Mouse (Mus musculus) spleen, adult 2 months (tissue): ENCODE data around the gene Nrxn3. TPM values are rescaled to one million over a fixed set of nuclear protein-coding genes. Genes with fewer than 3 reads are reported as not detected.
A peak's percentile ranks its signal among the peaks of the same experiment; 100 is the strongest.

ENCODE experiments used
- DNase-seq, 2 experiments: peaks; one replicate each; pipeline versions ENCODE4 v3.0.0 to v3.0.0-alpha.2; 2012 to 2021; ENCODE audit warnings: low spot score in 2 of 2, low read depth in 1 of 2
- H3K27ac ChIP-seq: fragments of 200-500 bp; 2 replicates; pipeline ENCODE4 v1.5.1; 2012; ENCODE audit warnings: low read length, inconsistent platforms; ENCODE audit not compliant: insufficient read depth
- H3K27me3 ChIP-seq: fragments of 200-500 bp; 2 replicates; pipeline ENCODE4 v1.6.1; 2012; ENCODE audit warnings: mild to moderate bottlenecking, moderate library complexity, low read length, inconsistent platforms; ENCODE audit not compliant: control insufficient read depth, insufficient read depth
- H3K36me3 ChIP-seq: fragments of 200-500 bp; 2 replicates; pipeline ENCODE4 v1.6.1; 2012; ENCODE audit warnings: mild to moderate bottlenecking, low read length, inconsistent platforms; ENCODE audit not compliant: control insufficient read depth, insufficient read depth
- H3K4me1 ChIP-seq: fragments of 200-500 bp; 2 replicates; pipeline ENCODE4 v1.6.1; 2011; ENCODE audit warnings: inconsistent platforms; ENCODE audit not compliant: control insufficient read depth, insufficient read depth, insufficient read length
- H3K4me3 ChIP-seq: fragments of 200-500 bp; 2 replicates; pipeline ENCODE4 v1.5.1; 2011; ENCODE audit warnings: mild to moderate bottlenecking, inconsistent platforms; ENCODE audit not compliant: insufficient read depth, insufficient read length; ENCODE audit errors: extremely low read depth
- CTCF ChIP-seq: fragments of 200-500 bp; IDR thresholded peaks from 2 replicates; pipeline ENCODE4 v1.5.1; 2011; ENCODE audit warnings: mild to moderate bottlenecking, inconsistent platforms; ENCODE audit not compliant: insufficient read depth, insufficient read length, insufficient replicate concordance; ENCODE audit errors: extremely low read depth
- POLR2A ChIP-seq: fragments of 200-500 bp; IDR thresholded peaks from 2 replicates; pipeline ENCODE4 v1.6.1; 2011; ENCODE audit warnings: low read depth, low read length, inconsistent platforms
- WGBS: fragments of 180-500 bp; shearing (Covaris S2); methylation state at CpG from one replicate; pipeline ENCODE4 v1.1.7; 2018; 5-methylcytosine and 5-hydroxymethylcytosine counted together
- polyA plus RNA-seq: library from polyadenylated mRNA; depleted of rRNA; stranded (reverse); fragments of >200 nt; gene quantifications from 2 replicates; pipeline ENCODE4 v1.2.3, GENCODE M21; 2012

The Nrxn3 gene
- polyA plus RNA-seq, 1 experiment = not detected

- no peak for DNase-seq
- Histone ChIP-seq H3K36me3 (no peaks in the 10 kb centered on the region), H3K4me3 (no peak overlapping the region), H3K27me3 (no peaks in the 10 kb centered on the region), H3K27ac (no peak overlapping the region), H3K4me1 (no peaks in the 10 kb centered on the region)
- TF ChIP-seq CTCF (no peak), POLR2A (no peak)
- 55% methylated on average over 4 of the region's 4 CpGs for WGBS
Observed at GRCm38 (mm10) chr12:89290736-89291574, 568.3 kb downstream of the Nrxn3 start.

- TF ChIP-seq CTCF = peak; percentile 8; the same call in 1 of the 2 replicates
- TF ChIP-seq POLR2A = no peak
- peak in 1 of 2 experiments; percentile 4 for DNase-seq
- H3K27me3 ChIP-seq = no peaks in the 10 kb centered on the region
- H3K27ac ChIP-seq = no peak overlapping the region
- H3K4me3 ChIP-seq = no peak overlapping the region
- 47% methylated on average over 4 of the region's 4 CpGs for WGBS
- H3K36me3 ChIP-seq = no peaks in the 10 kb centered on the region
- H3K4me1 ChIP-seq = no peaks in the 10 kb centered on the region
Observed at GRCm38 (mm10) chr12:89302011-89302410, 579.3 kb downstream of the Nrxn3 start.

DNA sequence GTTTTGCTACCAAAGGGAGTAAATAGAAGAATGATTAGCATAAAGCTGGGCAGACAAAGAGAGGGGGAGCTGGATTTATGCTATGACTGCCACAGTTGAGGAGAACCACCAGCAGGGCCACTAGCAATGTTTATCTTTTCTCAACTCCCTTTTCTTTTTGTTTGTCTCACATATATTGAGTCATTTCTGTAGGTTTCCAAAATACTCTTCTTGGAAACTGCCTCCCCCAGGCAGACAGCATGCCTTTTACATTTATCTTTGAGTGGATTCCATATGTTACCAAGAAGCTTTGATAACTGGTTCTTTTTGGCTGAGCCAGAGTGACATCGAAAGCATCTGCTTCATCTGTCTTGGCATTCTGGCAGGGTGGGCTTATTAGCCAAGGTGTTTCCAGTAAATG, 587.5 kb downstream of the Nrxn3 start:
- 88% methylated on average over 1 of the region's 1 CpGs for WGBS
- no peak for DNase-seq
- Histone ChIP-seq H3K36me3 (no peaks in the 10 kb centered on the region), H3K4me1 (no peaks in the 10 kb centered on the region), H3K4me3 (no peak overlapping the region), H3K27ac (no peak overlapping the region), H3K27me3 (no peaks in the 10 kb centered on the region)
- TF ChIP-seq POLR2A (no peak), CTCF (no peak)

DNA sequence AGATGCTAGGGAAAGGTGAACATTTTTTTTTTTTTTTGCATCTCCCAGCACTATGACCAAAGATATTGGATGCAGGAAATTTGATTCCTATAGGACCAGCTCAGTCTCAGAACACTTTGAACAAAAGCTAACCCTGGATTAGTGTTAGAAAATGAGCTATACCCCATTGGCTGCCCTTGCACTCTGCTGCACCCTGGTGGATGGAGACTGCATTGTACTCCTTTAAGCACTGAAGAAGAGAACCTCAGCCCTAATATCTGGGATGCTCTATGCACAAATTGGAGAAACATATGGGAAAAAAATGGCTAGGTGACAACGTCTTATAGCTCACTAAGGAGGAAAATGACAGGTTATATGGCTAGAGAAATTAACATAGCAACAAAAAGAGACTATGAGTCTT, 589.9 kb downstream of the Nrxn3 start:
- TF ChIP-seq POLR2A (no peak), CTCF (no peak)
- no peak overlapping the region for H3K27ac ChIP-seq
- no peaks in the 10 kb centered on the region for H3K36me3 ChIP-seq
- H3K4me3 ChIP-seq = no peak overlapping the region
- no peaks in the 10 kb centered on the region for H3K4me1 ChIP-seq
- no peak for DNase-seq
- WGBS = 16% methylated on average over 1 of the region's 1 CpGs
- H3K27me3 ChIP-seq = no peaks in the 10 kb centered on the region

DNA sequence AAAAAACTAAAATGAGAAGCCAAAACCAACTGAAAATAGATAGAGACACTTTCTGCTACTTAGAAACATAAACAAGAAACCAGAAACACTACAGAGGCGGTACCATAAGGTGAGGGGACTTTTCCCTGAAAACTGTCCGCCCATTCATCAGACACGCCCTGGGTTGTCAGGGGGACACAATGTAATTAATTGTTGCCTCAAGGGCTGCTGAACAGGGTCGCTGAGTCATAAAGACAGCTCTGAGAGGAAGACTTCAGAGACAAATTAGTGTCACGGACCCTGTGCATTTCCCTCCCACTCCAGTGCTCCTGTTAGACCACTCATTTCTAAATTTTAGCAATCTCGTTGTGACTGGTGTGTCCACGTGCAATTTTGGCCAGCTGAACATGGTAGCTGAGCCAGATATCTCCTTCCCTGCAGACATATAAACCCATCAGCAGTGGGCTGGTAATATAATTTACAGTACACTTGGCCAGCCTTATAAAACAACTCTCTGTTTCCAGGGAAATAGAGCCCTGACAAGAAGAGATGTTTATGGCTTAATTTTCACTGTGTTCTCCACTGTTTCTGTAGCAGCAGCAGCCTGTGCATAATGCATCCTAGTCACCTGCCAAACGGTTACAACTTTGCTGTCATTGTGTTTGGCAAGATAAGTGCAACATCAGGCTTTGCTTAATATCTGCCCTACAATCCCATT, 603.3 kb downstream of the Nrxn3 start:
- 70% methylated on average over 8 of the region's 8 CpGs for WGBS
- TF ChIP-seq POLR2A (no peak), CTCF (no peak)
- Histone ChIP-seq H3K4me1 (no peaks in the 10 kb centered on the region), H3K36me3 (no peaks in the 10 kb centered on the region), H3K27ac (no peak overlapping the region), H3K27me3 (no peaks in the 10 kb centered on the region), H3K4me3 (no peak overlapping the region)
- no peak for DNase-seq

DNA sequence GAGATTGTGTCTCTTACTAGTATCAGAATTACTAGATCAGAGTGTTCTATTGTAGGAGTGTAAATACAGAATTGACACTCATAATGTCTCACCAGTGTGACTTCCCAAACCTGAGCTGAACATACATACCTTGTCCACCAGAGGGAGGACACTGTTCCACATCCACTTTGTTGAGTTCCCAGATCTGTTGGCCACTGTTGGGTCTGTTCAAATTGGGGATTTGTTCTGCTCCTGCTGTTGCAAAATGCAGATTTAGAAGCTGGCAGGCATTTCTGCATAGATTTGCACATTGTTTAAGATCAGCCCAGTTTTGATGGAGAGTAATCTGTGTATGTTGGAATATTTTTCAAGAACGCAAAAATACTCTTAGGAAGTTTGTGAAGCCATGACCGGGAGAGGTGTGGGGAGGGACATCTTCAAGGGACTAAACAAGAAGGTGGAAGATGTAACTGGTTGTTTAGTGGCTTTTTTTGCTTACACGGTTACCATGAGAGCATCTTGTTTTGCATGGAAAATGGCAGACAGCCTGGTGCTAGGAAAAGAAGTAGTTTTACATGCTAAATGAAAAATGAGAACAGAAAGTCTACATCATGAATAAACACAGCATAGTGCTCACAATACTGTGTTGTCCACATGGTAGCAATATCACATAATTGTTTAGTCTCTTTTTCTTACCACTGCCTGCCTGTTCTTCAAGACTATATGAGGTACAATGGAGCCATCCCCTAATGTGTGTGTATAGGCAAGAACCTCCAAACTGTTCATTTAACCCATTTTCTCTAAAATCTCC, 609.0 kb downstream of the Nrxn3 start:
- TF ChIP-seq POLR2A (no peak), CTCF (no peak)
- no peaks in the 10 kb centered on the region for H3K27me3 ChIP-seq
- H3K36me3 ChIP-seq = no peaks in the 10 kb centered on the region
- H3K4me1 ChIP-seq = no peaks in the 10 kb centered on the region
- no peak overlapping the region for H3K27ac ChIP-seq
- 88% methylated on average over 3 of the region's 3 CpGs for WGBS
- H3K4me3 ChIP-seq = no peak overlapping the region
- DNase-seq = no peak

- H3K4me1 ChIP-seq = no peaks in the 10 kb centered on the region
- no peak for DNase-seq
- no peak overlapping the region for H3K4me3 ChIP-seq
- H3K27ac ChIP-seq = no peak overlapping the region
- no peaks in the 10 kb centered on the region for H3K36me3 ChIP-seq
- H3K27me3 ChIP-seq = no peaks in the 10 kb centered on the region
- 85% methylated on average over 5 of the region's 5 CpGs for WGBS
- no peak for TF ChIP-seq POLR2A
- no peak for TF ChIP-seq CTCF
Observed at GRCm38 (mm10) chr12:89333486-89333885, 610.8 kb downstream of the Nrxn3 start.
